Mouse (Mus musculus) G1E (cell line): ENCODE measurements around the gene Olfr619. TPM values are rescaled to one million over a fixed set of nuclear protein-coding genes. Genes with fewer than 3 reads are reported as not detected.

Experiments
- ATAC-seq: 2 replicates; pipeline ENCODE4 v1.8.0; 2016; ENCODE audit warnings: mild to moderate bottlenecking; ENCODE audit not compliant: insufficient number of reproducible peaks, poor library complexity, low FRiP score, severe bottlenecking; ENCODE audit errors: extremely low read depth
- DNase-seq: peaks from one replicate; pipeline ENCODE4 v3.0.0; 2012; ENCODE audit warnings: low spot score
- H3K27me3 ChIP-seq: 2 replicates; pipeline ENCODE4 v1.6.1; 2012; ENCODE audit warnings: mild to moderate bottlenecking, low read length, inconsistent platforms; ENCODE audit not compliant: insufficient read depth
- H3K36me3 ChIP-seq: replicated peaks from 2 replicates; pipeline ENCODE3; 2012; ENCODE audit warnings: mild to moderate bottlenecking, inconsistent platforms
- H3K4me1 ChIP-seq: 2 replicates; pipeline ENCODE4 v1.6.1; 2012; ENCODE audit warnings: low read depth, low read length, inconsistent platforms, mixed read lengths; ENCODE audit not compliant: insufficient read depth
- H3K4me3 ChIP-seq: 2 replicates; pipeline ENCODE4 v1.5.1; 2012; ENCODE audit warnings: low read depth, mild to moderate bottlenecking, inconsistent platforms, low read length, moderate library complexity, mixed read lengths
- H3K9me3 ChIP-seq: replicated peaks from 2 replicates; pipeline ENCODE4 v1.6.1; 2012; ENCODE audit warnings: inconsistent platforms
- CTCF ChIP-seq: IDR thresholded peaks from 2 replicates; pipeline ENCODE4 v1.5.1; 2012; ENCODE audit warnings: low read depth, low read length, inconsistent platforms, mixed read lengths
- GATA1 ChIP-seq: IDR thresholded peaks from 2 replicates; pipeline ENCODE4 v1.6.1; 2012; ENCODE audit warnings: borderline replicate concordance, low read length, inconsistent platforms, mixed read lengths
- GATA2 ChIP-seq: IDR thresholded peaks from 2 replicates; pipeline ENCODE4 v1.6.1; 2012; ENCODE audit warnings: low read depth, low read length, inconsistent platforms, borderline replicate concordance
- POLR2AphosphoS5 ChIP-seq: IDR thresholded peaks from 2 replicates; pipeline ENCODE4 v1.6.1; 2012; ENCODE audit warnings: low read depth, low read length, inconsistent platforms; ENCODE audit not compliant: insufficient replicate concordance
- TAL1 ChIP-seq: conservative IDR thresholded peaks from 2 replicates; pipeline ENCODE4 v1.6.1; 2012; ENCODE audit warnings: low read depth, low read length, inconsistent platforms, mixed read lengths
- polyA plus RNA-seq: library from polyadenylated mRNA; stranded (reverse); fragments of >175 nt; gene quantifications from 2 replicates; pipeline ENCODE4 v1.2.3, GENCODE M21; 2012
- total RNA-seq, 2 experiments: library from RNA; stranded (forward) in 1 of 2; stranded (reverse) in 1 of 2; fragments of 200-1000 nt in 1 of 2; fragments of >200 nt in 1 of 2; fragmentation: Nextera tagmentation in 1 of 2; gene quantifications; 2 replicates each; pipeline ENCODE4 v1.2.3; 2014 to 2017

The Olfr619 gene
- total and polyA plus RNA-seq, 3 experiments, result not detected

- Histone ChIP-seq H3K4me1 (no peaks in the 10 kb centered on the region), H3K36me3 (no peaks in the 10 kb centered on the region), H3K27me3 (no peaks in the 10 kb centered on the region), H3K9me3 (no peaks in the 10 kb centered on the region), H3K4me3 (no peak within 1 kb of the TSS)
- TF ChIP-seq POLR2AphosphoS5 (no peak), CTCF (no peak), GATA2 (no peak), GATA1 (no peak), TAL1 (no peak)
- ATAC-seq (no peak), DNase-seq (no peak)
These were observed 12.1 kb downstream of the Olfr619 start, which contains the start of gene Olfr620 for GRCm38 (mm10) chr7:103612434-103612833. Gene Olfr620 (minus strand): TSS chr7:103612534.

GRCm38 (mm10) chr7:103636795-103637194 lies 36.4 kb downstream of the Olfr619 start:
- ATAC-seq, result no peak
- no peaks in the 10 kb centered on the region for H3K4me1 ChIP-seq
- no peaks in the 10 kb centered on the region for H3K36me3 ChIP-seq
- no peaks in the 10 kb centered on the region for H3K9me3 ChIP-seq
- H3K4me3 ChIP-seq, result no peak overlapping the region
- peaks cover 4% of the 10 kb centered on the region; the same call in 1 of the 2 replicates for H3K27me3 ChIP-seq
- DNase-seq, result no peak
- no peak for TF ChIP-seq CTCF
- no peak for TF ChIP-seq GATA1
- no peak for TF ChIP-seq GATA2
- TF ChIP-seq TAL1, result no peak

GRCm38 (mm10) chr7:103642602-103643001 lies 42.2 kb downstream of the Olfr619 start, which contains the start of gene Olfr622:
Gene Olfr622 (minus strand): TSS chr7:103642702.
- Histone ChIP-seq H3K4me1 (no peaks in the 10 kb centered on the region), H3K4me3 (no peak within 1 kb of the TSS), H3K36me3 (no peaks in the 10 kb centered on the region), H3K9me3 (no peaks in the 10 kb centered on the region), H3K27me3 (peaks cover 4% of the 10 kb centered on the region; the same call in 1 of the 2 replicates)
- ATAC-seq (no peak), DNase-seq (no peak)
- TF ChIP-seq GATA2 (no peak), TAL1 (no peak), CTCF (no peak), GATA1 (no peak), POLR2AphosphoS5 (no peak)

GRCm38 (mm10) chr7:103644070-103644469 lies 43.7 kb downstream of the Olfr619 start:
- Histone ChIP-seq H3K9me3 (no peaks in the 10 kb centered on the region), H3K36me3 (no peaks in the 10 kb centered on the region), H3K27me3 (peaks cover 4% of the 10 kb centered on the region; the same call in 1 of the 2 replicates), H3K4me3 (no peak overlapping the region), H3K4me1 (no peaks in the 10 kb centered on the region)
- TF ChIP-seq GATA2, result no peak
- no peak for TF ChIP-seq TAL1
- TF ChIP-seq POLR2AphosphoS5, result no peak
- no peak for TF ChIP-seq CTCF
- TF ChIP-seq GATA1, result no peak
- ATAC-seq, result no peak
- no peak for DNase-seq

Other genes with a start within 250 kb of the Olfr619 start
Only the 20 nearest of the 32 such genes appear.
- not detected in 2 replicates for gene Olfr606, start 151.5 kb upstream of the Olfr619 start, total RNA-seq (2014; fragmentation: Nextera tagmentation)
- gene Olfr606, start 151.5 kb upstream of the Olfr619 start, total RNA-seq (2017), result 0.27 and 0.29 TPM in 2 replicates
- gene Olfr606, start 151.5 kb upstream of the Olfr619 start, polyA plus RNA-seq, result not detected in 2 replicates
- not detected in 2 replicates for gene Olfr607, start 136.4 kb upstream of the Olfr619 start, total RNA-seq (2014; fragmentation: Nextera tagmentation)
- under 0.01 and 0.11 TPM in 2 replicates for gene Olfr607, start 136.4 kb upstream of the Olfr619 start, total RNA-seq (2017)
- gene Olfr607, start 136.4 kb upstream of the Olfr619 start, polyA plus RNA-seq, result not detected in 2 replicates
- not detected in 2 replicates for gene Olfr608, start 130.7 kb upstream of the Olfr619 start, total RNA-seq (2014; fragmentation: Nextera tagmentation)
- gene Olfr608, start 130.7 kb upstream of the Olfr619 start, total RNA-seq (2017), result not detected in 2 replicates
- gene Olfr608, start 130.7 kb upstream of the Olfr619 start, polyA plus RNA-seq, result not detected in 2 replicates
- gene Olfr609, start 102.5 kb upstream of the Olfr619 start, total RNA-seq (2014; fragmentation: Nextera tagmentation), result not detected in 2 replicates
- gene Olfr609, start 102.5 kb upstream of the Olfr619 start, total RNA-seq (2017), result not detected in 2 replicates
- gene Olfr609, start 102.5 kb upstream of the Olfr619 start, polyA plus RNA-seq, result not detected in 2 replicates
- gene Olfr610, start 88.5 kb upstream of the Olfr619 start, total RNA-seq (2014; fragmentation: Nextera tagmentation), result not detected in 2 replicates
- gene Olfr610, start 88.5 kb upstream of the Olfr619 start, total RNA-seq (2017), result 0.11 and 0.12 TPM in 2 replicates
- not detected in 2 replicates for gene Olfr610, start 88.5 kb upstream of the Olfr619 start, polyA plus RNA-seq
- not detected in 2 replicates for gene Olfr611, start 79.7 kb upstream of the Olfr619 start, total RNA-seq (2014; fragmentation: Nextera tagmentation)
- 0.17 TPM in 1 of 2 replicates, not detected in the other for gene Olfr611, start 79.7 kb upstream of the Olfr619 start, total RNA-seq (2017)
- gene Olfr611, start 79.7 kb upstream of the Olfr619 start, polyA plus RNA-seq, result not detected in 2 replicates
- gene Olfr612, start 57.9 kb upstream of the Olfr619 start, total RNA-seq (2014; fragmentation: Nextera tagmentation), result not detected in 2 replicates
- gene Olfr612, start 57.9 kb upstream of the Olfr619 start, total RNA-seq (2017), result 0.35 TPM in 1 of 2 replicates, not detected in the other
- not detected in 2 replicates for gene Olfr612, start 57.9 kb upstream of the Olfr619 start, polyA plus RNA-seq
- not detected in 2 replicates for gene Olfr613, start 52.5 kb upstream of the Olfr619 start, total RNA-seq (2014; fragmentation: Nextera tagmentation)
- 0.05 TPM in 1 of 2 replicates, not detected in the other for gene Olfr613, start 52.5 kb upstream of the Olfr619 start, total RNA-seq (2017)
- gene Olfr613, start 52.5 kb upstream of the Olfr619 start, polyA plus RNA-seq, result not detected in 2 replicates
- gene Olfr615, start 44.5 kb upstream of the Olfr619 start, total RNA-seq (2014; fragmentation: Nextera tagmentation), result not detected in 2 replicates
- 0.12 TPM in 1 of 2 replicates, not detected in the other for gene Olfr615, start 44.5 kb upstream of the Olfr619 start, total RNA-seq (2017)
- gene Olfr615, start 44.5 kb upstream of the Olfr619 start, polyA plus RNA-seq, result not detected in 2 replicates
- gene Olfr616, start 31.4 kb upstream of the Olfr619 start, total RNA-seq (2014; fragmentation: Nextera tagmentation), result not detected in 2 replicates
- gene Olfr616, start 31.4 kb upstream of the Olfr619 start, total RNA-seq (2017), result 0.55 TPM in 1 of 2 replicates, not detected in the other
- not detected in 2 replicates for gene Olfr616, start 31.4 kb upstream of the Olfr619 start, polyA plus RNA-seq
- gene Olfr617, start 27.5 kb upstream of the Olfr619 start, total RNA-seq (2014; fragmentation: Nextera tagmentation), result not detected in 2 replicates
- 0.49 TPM in 1 of 2 replicates, not detected in the other for gene Olfr617, start 27.5 kb upstream of the Olfr619 start, total RNA-seq (2017)
- gene Olfr617, start 27.5 kb upstream of the Olfr619 start, polyA plus RNA-seq, result not detected in 2 replicates
- not detected in 2 replicates for gene Olfr618, start 10.5 kb upstream of the Olfr619 start, total RNA-seq (2014; fragmentation: Nextera tagmentation)
- 0.05 TPM in 1 of 2 replicates, not detected in the other for gene Olfr618, start 10.5 kb upstream of the Olfr619 start, total RNA-seq (2017)
- gene Olfr618, start 10.5 kb upstream of the Olfr619 start, polyA plus RNA-seq, result not detected in 2 replicates
- not detected in 2 replicates for gene Olfr620, start 12.0 kb downstream of the Olfr619 start, total RNA-seq (2014; fragmentation: Nextera tagmentation)
- gene Olfr620, start 12.0 kb downstream of the Olfr619 start, total RNA-seq (2017), result 0.05 and 0.06 TPM in 2 replicates
- not detected in 2 replicates for gene Olfr620, start 12.0 kb downstream of the Olfr619 start, polyA plus RNA-seq
- gene Olfr622, start 42.1 kb downstream of the Olfr619 start, total RNA-seq (2014; fragmentation: Nextera tagmentation), result not detected in 2 replicates
- 0.16 TPM in 1 of 2 replicates, not detected in the other for gene Olfr622, start 42.1 kb downstream of the Olfr619 start, total RNA-seq (2017)
- gene Olfr622, start 42.1 kb downstream of the Olfr619 start, polyA plus RNA-seq, result not detected in 2 replicates
- gene Olfr623, start 63.1 kb downstream of the Olfr619 start, total RNA-seq (2014; fragmentation: Nextera tagmentation), result not detected in 2 replicates
- gene Olfr623, start 63.1 kb downstream of the Olfr619 start, total RNA-seq (2017), result 0.05 TPM in 1 of 2 replicates, not detected in the other
- not detected in 2 replicates for gene Olfr623, start 63.1 kb downstream of the Olfr619 start, polyA plus RNA-seq
- gene Olfr624, start 70.6 kb downstream of the Olfr619 start, total RNA-seq (2014; fragmentation: Nextera tagmentation), result not detected in 2 replicates
- 0.12 and 0.22 TPM in 2 replicates for gene Olfr624, start 70.6 kb downstream of the Olfr619 start, total RNA-seq (2017)
- not detected in 2 replicates for gene Olfr624, start 70.6 kb downstream of the Olfr619 start, polyA plus RNA-seq
- gene Olfr625-ps1, start 82.1 kb downstream of the Olfr619 start, total RNA-seq (2014; fragmentation: Nextera tagmentation), result not detected in 2 replicates
- not detected in 2 replicates for gene Olfr625-ps1, start 82.1 kb downstream of the Olfr619 start, total RNA-seq (2017)
- not detected in 2 replicates for gene Olfr625-ps1, start 82.1 kb downstream of the Olfr619 start, polyA plus RNA-seq
- not detected in 2 replicates for gene Olfr243, start 114.1 kb downstream of the Olfr619 start, total RNA-seq (2014; fragmentation: Nextera tagmentation)
- gene Olfr243, start 114.1 kb downstream of the Olfr619 start, total RNA-seq (2017), result not detected in 2 replicates
- gene Olfr243, start 114.1 kb downstream of the Olfr619 start, polyA plus RNA-seq, result not detected in 2 replicates
- not detected in 2 replicates for gene Olfr628, start 129.8 kb downstream of the Olfr619 start, total RNA-seq (2014; fragmentation: Nextera tagmentation)
- gene Olfr628, start 129.8 kb downstream of the Olfr619 start, total RNA-seq (2017), result 0.33 TPM in 1 of 2 replicates, not detected in the other
- gene Olfr628, start 129.8 kb downstream of the Olfr619 start, polyA plus RNA-seq, result not detected in 2 replicates
- gene Olfr629, start 144.4 kb downstream of the Olfr619 start, total RNA-seq (2014; fragmentation: Nextera tagmentation), result not detected in 2 replicates
- gene Olfr629, start 144.4 kb downstream of the Olfr619 start, total RNA-seq (2017), result 0.16 TPM in 1 of 2 replicates, not detected in the other
- gene Olfr629, start 144.4 kb downstream of the Olfr619 start, polyA plus RNA-seq, result not detected in 2 replicates